Mouse (Mus musculus) neural tube, embryonic 15.5 days (tissue): ENCODE results near the gene Acsm2. TPM values are rescaled to one million over a fixed set of nuclear protein-coding genes. Genes with fewer than 3 reads are reported as not detected.

ENCODE experiments used
- ATAC-seq: fragments of 200-750 bp; cut with Nextera tagmentation; 2 replicates; pipeline ENCODE4 v1.8.0; 2017; ENCODE audit warnings: mild to moderate bottlenecking, moderate TSS enrichment, moderate library complexity; ENCODE audit not compliant: low FRiP score
- H3K27ac ChIP-seq: fragments of 300-500 bp; sonication (generic); replicated peaks from 2 replicates; pipeline ENCODE4 v1.5.1; 2015; ENCODE audit warnings: mild to moderate bottlenecking, inconsistent platforms
- H3K27me3 ChIP-seq: fragments of 300-500 bp; sonication (generic); replicated peaks from 2 replicates; pipeline ENCODE4 v1.6.1; 2015; ENCODE audit warnings: inconsistent platforms
- H3K36me3 ChIP-seq: fragments of 300-500 bp; sonication (generic); 2 replicates; pipeline ENCODE4 v1.6.1; 2015; ENCODE audit warnings: inconsistent platforms
- H3K4me1 ChIP-seq: fragments of 300-500 bp; sonication (generic); 2 replicates; pipeline ENCODE4 v1.6.1; 2015; ENCODE audit warnings: inconsistent platforms
- H3K4me2 ChIP-seq: fragments of 300-500 bp; sonication (generic); 2 replicates; pipeline ENCODE4 v1.6.1; 2015; ENCODE audit warnings: inconsistent platforms, mild to moderate bottlenecking, moderate library complexity
- H3K4me3 ChIP-seq: fragments of 300-500 bp; sonication (generic); replicated peaks from 2 replicates; pipeline ENCODE4 v1.5.1; 2015; ENCODE audit warnings: mild to moderate bottlenecking, inconsistent platforms
- H3K9ac ChIP-seq: fragments of 300-500 bp; sonication (generic); replicated peaks from 2 replicates; pipeline ENCODE4 v1.6.1; 2015; ENCODE audit warnings: mild to moderate bottlenecking, inconsistent platforms
- H3K9me3 ChIP-seq: fragments of 300-500 bp; sonication (generic); replicated peaks from 2 replicates; pipeline ENCODE4 v1.6.1; 2016; ENCODE audit warnings: inconsistent platforms
- WGBS: fragments of 180-500 bp; shearing (Covaris S2); methylation state at CpG from one replicate; pipeline ENCODE4 v1.1.7; 2015; ENCODE audit warnings: mixed read lengths; 5-methylcytosine and 5-hydroxymethylcytosine counted together
- polyA plus RNA-seq: library from polyadenylated mRNA; unstranded; fragments of >200 nt; fragmentation: Nextera tagmentation; extraction: Ambion mirVana; gene quantifications from 2 replicates; pipeline ENCODE4 v1.2.1, GENCODE M21; 2015

The Acsm2 gene
- polyA plus RNA-seq, 1 experiment from 2014 or later = not detected

DNA sequence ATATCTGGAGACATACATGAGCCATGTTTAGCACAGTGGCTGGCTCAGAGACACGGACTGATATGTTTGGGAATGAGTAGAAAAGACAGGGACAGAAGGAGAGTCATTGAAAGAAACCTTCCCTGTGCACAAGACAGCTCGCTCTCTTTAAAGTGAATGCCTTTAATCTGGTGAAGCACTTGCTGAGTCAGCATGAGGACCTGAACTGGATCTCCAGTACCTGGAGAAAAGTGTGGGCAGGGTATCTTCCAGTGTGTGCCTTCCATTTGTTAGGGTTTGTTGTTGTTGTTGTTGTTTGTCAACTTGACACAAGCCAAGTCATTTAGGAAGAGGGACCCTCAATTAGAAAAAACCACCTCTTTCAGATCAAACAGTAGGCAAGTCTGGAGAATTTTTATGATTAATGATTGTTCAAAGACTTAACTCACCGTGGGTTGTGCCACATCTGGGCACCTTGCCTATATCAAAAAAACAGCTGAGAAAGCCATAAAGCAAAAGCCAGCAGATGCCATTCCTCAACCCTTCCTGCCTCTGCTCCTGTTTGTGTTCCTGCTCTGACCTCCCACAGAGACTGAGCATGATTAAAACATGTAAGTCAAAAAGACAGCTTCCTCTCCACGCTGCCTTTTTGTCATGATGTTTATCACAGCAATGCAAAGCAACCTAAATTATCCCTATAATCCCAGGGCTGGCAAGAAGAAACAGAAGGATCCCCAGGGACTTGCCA lies 64.2 kb downstream of the Acsm2 start:
- H3K27me3 ChIP-seq = no peaks in the 10 kb centered on the region
- ATAC-seq = no peak

DNA sequence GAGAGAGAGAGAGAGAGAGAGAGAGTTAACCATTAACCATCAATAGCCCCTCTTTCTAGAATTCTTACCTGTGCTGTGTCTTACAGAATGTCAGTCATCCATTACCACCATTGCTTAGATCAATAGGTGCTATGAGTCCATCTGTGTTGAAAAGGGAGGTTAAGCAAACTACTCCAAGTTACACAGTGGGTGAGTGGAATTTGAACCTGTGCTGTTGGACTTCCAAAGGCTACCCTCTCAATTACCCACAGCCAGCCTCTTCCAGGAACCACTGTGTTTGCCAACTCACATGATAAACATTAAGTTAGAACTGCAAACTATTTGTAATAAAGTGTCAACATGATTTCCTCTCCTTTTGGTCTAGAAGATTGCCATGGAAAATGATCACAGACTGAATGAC lies 66.0 kb downstream of the Acsm2 start:
- Histone ChIP-seq H3K4me1 (no peaks in the 10 kb centered on the region), H3K9ac (no peak overlapping the region), H3K36me3 (no peaks in the 10 kb centered on the region), H3K9me3 (no peaks in the 10 kb centered on the region), H3K4me3 (no peak overlapping the region), H3K4me2 (no peak overlapping the region), H3K27ac (no peak overlapping the region), H3K27me3 (no peaks in the 10 kb centered on the region)
- no peak for ATAC-seq

More for the DNA sequence above, 64.2 kb downstream of the Acsm2 start:
- 58% methylated on average over 4 of the region's 4 CpGs for WGBS
- Histone ChIP-seq H3K36me3 (no peaks in the 10 kb centered on the region), H3K9me3 (no peaks in the 10 kb centered on the region), H3K9ac (no peak overlapping the region), H3K4me3 (no peak overlapping the region), H3K4me1 (no peaks in the 10 kb centered on the region), H3K4me2 (no peak overlapping the region), H3K27ac (no peak overlapping the region)

DNA sequence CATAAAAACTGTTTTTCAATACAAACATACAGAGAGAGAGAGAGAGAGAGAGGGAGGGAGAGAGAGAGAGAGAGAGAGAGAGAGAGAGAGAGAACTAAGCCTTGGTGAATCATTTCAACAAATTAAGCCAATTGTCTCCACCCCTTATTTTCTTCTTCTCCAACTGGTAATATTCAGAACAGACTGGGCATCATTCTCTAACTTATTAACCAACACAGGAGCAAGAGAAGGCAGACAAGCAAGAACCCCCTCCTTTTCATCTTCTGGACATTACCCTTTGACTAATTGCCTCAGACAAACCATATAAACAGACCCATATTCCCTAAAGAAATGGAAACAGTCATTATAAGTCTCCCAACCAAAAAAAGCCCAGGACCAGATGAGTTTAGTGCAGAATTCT lies 84.6 kb downstream of the Acsm2 start:
- no peaks in the 10 kb centered on the region for H3K36me3 ChIP-seq
- H3K4me2 ChIP-seq = no peak overlapping the region
- H3K27me3 ChIP-seq = no peaks in the 10 kb centered on the region
- H3K9me3 ChIP-seq = no peaks in the 10 kb centered on the region
- no peak overlapping the region for H3K4me3 ChIP-seq
- no peak overlapping the region for H3K27ac ChIP-seq
- H3K4me1 ChIP-seq = no peaks in the 10 kb centered on the region
- H3K9ac ChIP-seq = no peak overlapping the region
- no peak for ATAC-seq

DNA sequence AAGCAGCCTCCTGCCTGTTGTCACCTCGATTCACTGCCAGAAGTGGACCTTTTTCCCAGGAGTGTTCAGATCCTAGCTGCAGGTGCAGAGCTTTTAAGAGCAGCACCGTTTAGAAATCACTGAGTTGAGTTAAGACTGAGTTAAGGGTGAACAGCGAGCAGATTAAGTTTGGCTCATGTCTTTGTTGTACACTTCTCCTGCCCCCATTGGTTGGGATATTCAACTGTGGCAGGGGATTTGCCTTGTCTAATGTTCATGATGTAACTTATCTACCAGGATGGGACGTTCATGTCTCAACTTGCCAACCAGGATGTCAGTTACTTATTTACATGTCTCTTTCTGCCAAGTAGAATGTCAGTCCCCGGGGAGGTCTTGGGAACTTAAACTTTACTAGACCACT lies 88.2 kb downstream of the Acsm2 start:
- no peaks in the 10 kb centered on the region for H3K36me3 ChIP-seq
- whole genome bisulfite sequencing = 81% methylated on average over 5 of the region's 5 CpGs
- H3K4me1 ChIP-seq = no peaks in the 10 kb centered on the region
- H3K4me2 ChIP-seq = no peak overlapping the region
- H3K27me3 ChIP-seq = no peaks in the 10 kb centered on the region
- no peak overlapping the region for H3K27ac ChIP-seq
- H3K4me3 ChIP-seq = no peak overlapping the region
- H3K9ac ChIP-seq = no peak overlapping the region
- H3K9me3 ChIP-seq = no peaks in the 10 kb centered on the region
- ATAC-seq = no peak

Other genes with a start within 250 kb of the Acsm2 start
- not detected in 2 replicates for gene Gp2, start 95.1 kb upstream of the Acsm2 start, polyA plus RNA-seq
- gene Umod, start 75.1 kb upstream of the Acsm2 start, polyA plus RNA-seq = not detected in 2 replicates
- 0.08 TPM in 1 of 2 replicates, not detected in the other for gene Acsm5, start 34.9 kb upstream of the Acsm2 start, polyA plus RNA-seq
- gene Pdilt, start 30.9 kb upstream of the Acsm2 start, polyA plus RNA-seq = 0.10 and 0.14 TPM in 2 replicates
- not detected in 2 replicates for gene Acsm1, start 52.7 kb downstream of the Acsm2 start, polyA plus RNA-seq
- not detected in 2 replicates for gene Acsm4, start 135.7 kb downstream of the Acsm2 start, polyA plus RNA-seq
- gene Thumpd1, start 166.5 kb downstream of the Acsm2 start, polyA plus RNA-seq = 65.0 and 68.6 TPM in 2 replicates
- gene Acsm3, start 206.6 kb downstream of the Acsm2 start, polyA plus RNA-seq = 0.51 TPM in 1 of 2 replicates, not detected in the other
- gene Rexo5, start 239.7 kb downstream of the Acsm2 start, polyA plus RNA-seq = 6.0 and 15.7 TPM in 2 replicates
- gene Eri2, start 239.7 kb downstream of the Acsm2 start, polyA plus RNA-seq = 15.3 and 16.2 TPM in 2 replicates